18 mouse cellular contexts compared by ENCODE assay signal in the genomic region with DNA sequence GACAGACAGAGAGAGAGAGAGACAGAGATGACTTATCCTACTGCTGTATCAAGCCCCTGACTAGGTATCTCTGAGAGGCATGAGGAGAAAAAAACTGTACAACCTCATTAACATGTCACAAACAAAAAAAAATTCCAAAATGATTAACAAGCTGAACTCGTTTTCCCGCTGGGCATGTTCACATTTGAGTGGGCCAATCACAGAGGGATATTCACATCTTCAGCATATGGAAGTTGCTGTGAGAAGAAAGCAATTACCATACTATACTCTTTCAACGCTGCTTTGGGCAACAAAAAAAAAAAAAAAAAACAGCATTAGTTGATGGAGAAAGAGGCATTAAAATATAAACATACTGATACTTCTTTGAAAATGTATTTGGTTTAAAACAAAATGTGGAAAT.
DNase-seq lines count a peak whose midpoint lies in the region; ATAC-seq and TF ChIP-seq lines count a peak whose summit lies in the region.
"Had no signal": no experiment of that assay in that cellular context is flagged by ENCODE, and none has a peak within 500 bp of the region (broad histone marks: within the 10 kb centered on the region; RNA-seq: fewer than 3 reads in every experiment).

No protein-coding gene starts in this region.

- no peak for TF ChIP-seq EP300 in heart, adult 2 months (IDR thresholded peaks at IDR 0.05; ENCODE audit: insufficient read depth, low read depth, low read length)

- intact Hi-C loops in heart, adult 2 months (cut with DNase I), result no loop called here

- H3K79me2 ChIP-seq in heart, adult 2 months (replicated peaks; ENCODE audit: control insufficient read depth, insufficient read depth, low read length), result no peaks in the 10 kb centered on the region

- peak; percentile 13 for DNase-seq in forebrain, embryonic 14.5 days (ENCODE audit: low spot score)
- peak; percentile 6 for DNase-seq in hindbrain, postnatal 0 days (ENCODE audit: low spot score)
- DNase-seq in retina, postnatal 1 day, result peak; percentile 2
- DNase-seq in retina, embryonic 14.5 days (ENCODE audit: low spot score), result no peak
- no peak for DNase-seq in heart, adult 2 months
- DNase-seq: adrenal gland, adult 2 months; adrenal gland, postnatal 10 days; adrenal gland, postnatal 25 days; cerebellum, adult 11-12 months; cerebellum, adult 2 months; cerebellum, adult 9-10 months; cerebellum, postnatal 10 days; cerebellum, postnatal 25 days; forebrain, postnatal 0 days had no signal

- no peak overlapping the region for H3K9ac ChIP-seq in forebrain, embryonic 14.5 days (ENCODE audit: low read length)
- H3K9ac ChIP-seq in forebrain, embryonic 12.5 days, result no peak overlapping the region
- no peak overlapping the region for H3K9ac ChIP-seq in hindbrain, postnatal 0 days (replicated peaks; ENCODE audit: low read length)
- H3K9ac ChIP-seq in hindbrain, embryonic 16.5 days (ENCODE audit: low read depth, low read length), result no peak overlapping the region
- no peak overlapping the region for H3K9ac ChIP-seq in heart, adult 2 months (ENCODE audit: low read depth, low read length)
- H3K9ac ChIP-seq: embryonic facial prominence, embryonic 12.5 days; forebrain, postnatal 0 days had no signal

- ATAC-seq in forebrain, embryonic 14.5 days, result no peak
- ATAC-seq in forebrain, embryonic 12.5 days (ENCODE audit: low FRiP score), result no peak
- no peak for ATAC-seq in hindbrain, postnatal 0 days
- no peak for ATAC-seq in hindbrain, embryonic 16.5 days
- ATAC-seq: forebrain, postnatal 0 days had no signal

- no peak overlapping the region for H3K4me3 ChIP-seq in forebrain, embryonic 14.5 days (ENCODE audit: low read depth, low read length)
- no peak overlapping the region for H3K4me3 ChIP-seq in forebrain, embryonic 12.5 days (replicated peaks)
- no peak overlapping the region for H3K4me3 ChIP-seq in hindbrain, postnatal 0 days (ENCODE audit: low read length)
- H3K4me3 ChIP-seq in hindbrain, embryonic 16.5 days (ENCODE audit: low read length), result no peak overlapping the region
- no peak overlapping the region for H3K4me3 ChIP-seq in heart, adult 2 months
- H3K4me3 ChIP-seq: embryonic facial prominence, embryonic 10.5 days; embryonic facial prominence, embryonic 12.5 days had no signal

- no peaks in the 10 kb centered on the region for H3K36me3 ChIP-seq in forebrain, embryonic 14.5 days (ENCODE audit: control insufficient read depth, insufficient read depth, low read length)
- no peaks in the 10 kb centered on the region for H3K36me3 ChIP-seq in forebrain, embryonic 12.5 days (replicated peaks)
- no peaks in the 10 kb centered on the region for H3K36me3 ChIP-seq in hindbrain, postnatal 0 days (ENCODE audit: insufficient read depth, low read length)
- H3K36me3 ChIP-seq in hindbrain, embryonic 16.5 days (ENCODE audit: control insufficient read depth, insufficient read depth, low read length), result no peaks in the 10 kb centered on the region
- no peaks in the 10 kb centered on the region for H3K36me3 ChIP-seq in heart, adult 2 months (ENCODE audit: control insufficient read depth, insufficient read depth, low read length)
- H3K36me3 ChIP-seq: embryonic facial prominence, embryonic 10.5 days; embryonic facial prominence, embryonic 12.5 days had no signal

- H3K4me2 ChIP-seq in forebrain, embryonic 14.5 days (ENCODE audit: low read length), result no peak overlapping the region
- H3K4me2 ChIP-seq in forebrain, embryonic 12.5 days, result no peak overlapping the region
- H3K4me2 ChIP-seq in hindbrain, postnatal 0 days (ENCODE audit: low read depth, low read length), result no peak overlapping the region
- H3K4me2 ChIP-seq in hindbrain, embryonic 16.5 days (ENCODE audit: low read length), result no peak overlapping the region
- H3K4me2 ChIP-seq: embryonic facial prominence, embryonic 12.5 days had no signal

- no peaks in the 10 kb centered on the region for H3K27me3 ChIP-seq in forebrain, embryonic 14.5 days (replicated peaks; ENCODE audit: control insufficient read depth, insufficient read depth, low read length)
- H3K27me3 ChIP-seq in forebrain, embryonic 12.5 days, result no peaks in the 10 kb centered on the region
- no peaks in the 10 kb centered on the region for H3K27me3 ChIP-seq in hindbrain, postnatal 0 days (ENCODE audit: insufficient read depth, low read length)
- no peaks in the 10 kb centered on the region for H3K27me3 ChIP-seq in hindbrain, embryonic 16.5 days (replicated peaks; ENCODE audit: control insufficient read depth, insufficient read depth, low read length)
- no peaks in the 10 kb centered on the region for H3K27me3 ChIP-seq in heart, adult 2 months (ENCODE audit: control insufficient read depth, insufficient read depth, low read length)
- H3K27me3 ChIP-seq: embryonic facial prominence, embryonic 12.5 days had no signal

- TF ChIP-seq CTCF in hindbrain, postnatal 0 days (IDR thresholded peaks at IDR 0.05; ENCODE audit: low read depth), result no peak
- no peak for TF ChIP-seq CTCF in heart, adult 2 months (IDR thresholded peaks at IDR 0.05)

- no peaks in the 10 kb centered on the region for H3K9me3 ChIP-seq in forebrain, embryonic 14.5 days (replicated peaks; ENCODE audit: control insufficient read depth, low read length)
- H3K9me3 ChIP-seq in forebrain, embryonic 12.5 days, result no peaks in the 10 kb centered on the region
- no peaks in the 10 kb centered on the region for H3K9me3 ChIP-seq in hindbrain, postnatal 0 days (ENCODE audit: low read length)
- H3K9me3 ChIP-seq in hindbrain, embryonic 16.5 days (ENCODE audit: control insufficient read depth, low read length), result no peaks in the 10 kb centered on the region
- H3K9me3 ChIP-seq: embryonic facial prominence, embryonic 10.5 days; embryonic facial prominence, embryonic 12.5 days had no signal

- no peaks in the 10 kb centered on the region for H3K4me1 ChIP-seq in forebrain, embryonic 14.5 days (ENCODE audit: control insufficient read depth, insufficient read depth, low read length)
- no peaks in the 10 kb centered on the region for H3K4me1 ChIP-seq in forebrain, embryonic 12.5 days
- H3K4me1 ChIP-seq in hindbrain, postnatal 0 days (ENCODE audit: insufficient read depth, low read length), result no peaks in the 10 kb centered on the region
- no peaks in the 10 kb centered on the region for H3K4me1 ChIP-seq in hindbrain, embryonic 16.5 days (ENCODE audit: control insufficient read depth, insufficient read depth, low read depth, low read length)
- H3K4me1 ChIP-seq in heart, adult 2 months (ENCODE audit: control insufficient read depth, insufficient read depth, low read length), result no peaks in the 10 kb centered on the region
- H3K4me1 ChIP-seq: embryonic facial prominence, embryonic 10.5 days; embryonic facial prominence, embryonic 12.5 days had no signal

- no peak for TF ChIP-seq POLR2A in heart, adult 2 months (IDR thresholded peaks at IDR 0.05; ENCODE audit: insufficient read depth, low read depth, low read length)

- WGBS in forebrain, embryonic 14.5 days, result 50% methylated on average over 3 of the region's 3 CpGs
- 62% methylated on average over 3 of the region's 3 CpGs for WGBS in forebrain, embryonic 12.5 days
- WGBS in hindbrain, postnatal 0 days, result 66% methylated on average over 3 of the region's 3 CpGs
- WGBS in hindbrain, embryonic 16.5 days, result 48% methylated on average over 3 of the region's 3 CpGs
- WGBS in heart, adult 2 months, result 75% methylated on average over 3 of the region's 3 CpGs

- H3K27ac ChIP-seq in forebrain, embryonic 14.5 days (ENCODE audit: low read depth, low read length), result no peak overlapping the region
- no peak overlapping the region for H3K27ac ChIP-seq in forebrain, embryonic 12.5 days
- H3K27ac ChIP-seq in hindbrain, postnatal 0 days, result no peak overlapping the region
- H3K27ac ChIP-seq in hindbrain, embryonic 16.5 days (ENCODE audit: low read depth, low read length), result no peak overlapping the region
- no peak overlapping the region for H3K27ac ChIP-seq in heart, adult 2 months
- H3K27ac ChIP-seq: embryonic facial prominence, embryonic 10.5 days; embryonic facial prominence, embryonic 12.5 days had no signal

Comparison
In these comparisons a context has a peak if more than half of its experiments do, and no peak if none do; other contexts are left out.
1. DNase-seq: peak in forebrain, embryonic 14.5 days (single experiment), hindbrain, postnatal 0 days (single experiment) and retina, postnatal 1 day (single experiment); none in retina, embryonic 14.5 days (single experiment) and heart, adult 2 months (0 of 2).